Mouse (Mus musculus): ENCODE data around the gene Rrp9.

Gene Rrp9

DNA sequence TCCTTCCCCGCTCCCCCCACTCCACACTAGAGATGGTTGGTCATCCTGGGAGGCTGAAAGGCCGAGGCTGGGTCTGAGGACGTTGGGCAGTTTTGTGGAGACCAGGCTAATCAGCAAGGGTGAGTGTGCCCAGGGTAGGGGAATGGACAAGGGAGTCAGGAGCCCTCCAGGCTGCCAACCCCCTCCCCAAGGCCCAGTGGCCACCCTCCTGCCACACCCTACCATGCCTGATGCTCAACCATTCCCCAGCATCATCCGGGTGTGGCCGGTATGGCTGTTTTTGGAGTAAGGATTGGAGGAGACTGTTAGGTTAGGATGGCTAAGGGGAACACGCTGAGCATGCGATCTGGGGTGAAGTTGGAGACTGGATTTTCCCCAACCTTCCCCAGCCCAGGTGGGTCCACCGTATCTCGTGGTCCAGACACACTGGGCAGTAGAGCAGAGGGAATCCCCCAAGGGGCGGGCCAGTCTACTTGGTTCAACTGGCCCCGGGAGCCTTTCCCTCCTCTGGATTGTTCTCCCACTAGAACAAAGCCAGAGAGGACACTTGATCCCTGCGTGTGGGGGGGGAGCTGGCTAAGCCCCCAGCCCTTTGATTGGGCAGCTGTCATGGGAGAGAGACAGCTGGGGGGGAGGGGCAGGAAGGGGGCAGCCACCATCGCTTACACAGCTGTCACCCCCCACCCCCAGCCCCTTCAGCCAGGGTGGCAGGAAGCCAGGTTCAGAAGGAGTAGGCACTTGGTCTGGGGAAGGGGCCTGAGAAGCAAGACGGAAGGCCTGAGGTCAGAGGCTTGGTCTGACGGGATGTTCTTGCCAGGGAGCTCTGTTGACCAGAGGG is 19.2 kb upstream of the Rrp9 start:
- DNase-seq (ENCODE audit: low read depth, low spot score): no peak

- no peak for DNase-seq (ENCODE audit: low read depth, low spot score)
Observed at GRCm38 (mm10) chr9:106457163-106457559, 18.6 kb upstream of the Rrp9 start.

- DNase-seq (ENCODE audit: low read depth, low spot score): no peak
Observed at GRCm38 (mm10) chr9:106457920-106458319, 17.8 kb upstream of the Rrp9 start.

DNA sequence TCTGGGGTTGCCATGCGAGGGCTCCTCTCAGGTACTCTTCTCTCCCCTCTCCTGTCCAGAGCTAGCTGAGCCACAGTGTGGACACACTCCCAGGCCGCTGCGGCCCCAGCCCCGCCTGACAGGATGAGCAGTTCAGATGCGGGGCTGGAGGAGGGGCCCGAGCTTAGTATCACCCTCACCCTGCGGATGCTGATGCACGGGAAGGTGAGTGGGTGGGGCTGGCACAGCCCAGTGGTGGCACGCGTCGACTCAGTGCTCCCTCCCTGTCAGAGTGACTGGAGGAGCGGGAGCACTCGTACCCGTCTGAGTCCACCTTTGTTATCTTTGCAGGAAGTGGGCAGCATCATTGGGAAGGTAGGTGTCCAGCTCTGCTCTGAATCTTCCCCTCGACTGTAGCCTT is 15.8 kb upstream of the Rrp9 start:
- no peak for DNase-seq (ENCODE audit: low read depth, low spot score)

GRCm38 (mm10) chr9:106460401-106461025 is 15.2 kb upstream of the Rrp9 start:
- DNase-seq (ENCODE audit: low read depth, low spot score): no peak

DNA sequence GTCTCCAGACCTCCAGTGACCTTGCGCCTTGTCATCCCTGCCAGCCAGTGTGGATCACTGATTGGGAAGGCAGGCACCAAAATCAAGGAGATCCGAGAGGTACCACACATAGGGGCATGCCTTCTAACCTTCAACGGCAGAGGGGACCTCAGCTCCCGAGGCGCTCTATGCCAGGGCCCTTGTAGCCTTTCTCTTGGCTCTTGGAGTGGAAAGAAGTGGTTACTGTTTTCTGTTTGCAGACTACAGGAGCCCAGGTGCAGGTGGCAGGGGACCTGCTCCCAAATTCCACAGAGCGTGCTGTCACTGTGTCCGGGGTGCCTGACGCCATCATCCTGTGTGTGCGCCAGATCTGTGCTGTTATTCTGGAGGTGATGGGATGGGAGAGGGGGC is 14.7 kb upstream of the Rrp9 start:
- no peak for DNase-seq (ENCODE audit: low read depth, low spot score)

- DNase-seq (ENCODE audit: low read depth, low spot score): no peak
Observed at GRCm38 (mm10) chr9:106461641-106462429, 13.9 kb upstream of the Rrp9 start.

GRCm38 (mm10) chr9:106462430-106462800 is 13.3 kb upstream of the Rrp9 start:
- DNase-seq (ENCODE audit: low read depth, low spot score): no peak

GRCm38 (mm10) chr9:106463122-106464063 is 12.4 kb upstream of the Rrp9 start:
- DNase-seq (ENCODE audit: low read depth, low spot score): no peak

- no peak for DNase-seq (ENCODE audit: low read depth, low spot score)
Observed at GRCm38 (mm10) chr9:106464751-106465541, 10.8 kb upstream of the Rrp9 start.

GRCm38 (mm10) chr9:106465571-106466200 is 10.1 kb upstream of the Rrp9 start, which contains the start of gene Gpr62:
Gene Gpr62 (minus strand): TSS chr9:106465938.
- no peak for DNase-seq (ENCODE audit: low read depth, low spot score)

DNA sequence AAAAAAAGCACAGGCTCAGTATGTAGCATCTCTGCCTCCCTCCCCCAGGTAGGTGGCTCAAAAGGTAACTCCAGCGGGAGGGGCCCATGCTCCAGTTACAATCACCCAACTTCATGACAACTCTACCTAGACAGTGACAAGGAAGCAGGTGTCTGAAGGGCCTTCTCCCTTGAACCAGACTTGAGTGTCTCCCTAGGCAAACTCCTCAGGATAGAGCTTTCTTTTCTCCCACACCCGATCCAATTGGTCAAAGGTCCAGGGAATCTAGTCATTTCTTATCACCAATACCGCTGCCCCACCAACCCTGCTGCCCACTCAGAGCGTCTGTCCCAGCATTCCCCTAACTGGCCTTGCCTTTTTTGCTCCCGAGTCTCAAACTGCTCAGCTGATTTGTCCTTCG is 9.0 kb upstream of the Rrp9 start:
- DNase-seq (ENCODE audit: low read depth, low spot score): no peak

DNA sequence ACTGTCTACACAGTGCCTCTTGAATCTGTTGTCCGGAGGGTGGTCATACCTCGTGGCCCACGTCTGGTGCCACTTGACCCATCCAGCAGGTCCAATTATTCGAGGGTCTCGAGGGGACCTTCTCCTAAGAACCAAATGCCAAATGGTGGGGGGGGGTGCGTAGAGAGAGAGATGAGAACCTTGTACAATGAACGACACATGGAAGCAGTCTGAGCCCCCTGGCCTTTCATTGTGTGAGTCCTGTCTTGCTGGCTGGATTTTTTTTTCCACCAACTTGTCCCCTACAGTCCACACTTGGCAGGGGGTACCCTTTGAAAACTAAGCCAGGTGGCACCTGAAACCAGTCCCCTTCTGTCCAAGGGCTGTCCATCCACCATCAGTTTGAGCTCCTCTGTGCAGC is 8.0 kb upstream of the Rrp9 start:
- no peak for DNase-seq (ENCODE audit: low read depth, low spot score)

- no peak for DNase-seq (ENCODE audit: low read depth, low spot score)
Observed at GRCm38 (mm10) chr9:106469317-106469716, 6.4 kb upstream of the Rrp9 start.

DNA sequence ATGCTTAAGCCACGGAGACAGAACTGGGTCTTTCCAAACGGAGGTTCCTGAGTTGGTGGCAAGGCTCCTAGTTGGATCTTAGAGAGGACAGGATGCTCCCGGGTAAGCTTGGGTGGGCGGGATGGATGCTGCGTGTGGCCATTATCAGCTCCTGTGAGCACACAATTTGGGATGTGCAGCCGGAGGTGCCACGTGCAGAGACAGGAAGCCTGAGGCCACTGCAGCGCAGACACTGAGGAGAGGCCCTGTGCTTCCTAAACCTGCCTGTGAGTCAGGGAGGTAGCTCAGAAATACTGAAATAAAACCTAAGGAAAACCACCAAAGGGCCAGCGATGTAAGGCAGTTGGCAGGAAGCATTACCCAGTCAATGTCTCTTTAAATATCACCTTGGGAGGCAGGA is 6.0 kb upstream of the Rrp9 start:
- no peak for DNase-seq (ENCODE audit: low read depth, low spot score)

GRCm38 (mm10) chr9:106470991-106471750 is 4.6 kb upstream of the Rrp9 start:
- no peak for DNase-seq (ENCODE audit: low read depth, low spot score)

- DNase-seq (ENCODE audit: low read depth, low spot score): no peak
Observed at GRCm38 (mm10) chr9:106471892-106472291, 3.9 kb upstream of the Rrp9 start.

DNA sequence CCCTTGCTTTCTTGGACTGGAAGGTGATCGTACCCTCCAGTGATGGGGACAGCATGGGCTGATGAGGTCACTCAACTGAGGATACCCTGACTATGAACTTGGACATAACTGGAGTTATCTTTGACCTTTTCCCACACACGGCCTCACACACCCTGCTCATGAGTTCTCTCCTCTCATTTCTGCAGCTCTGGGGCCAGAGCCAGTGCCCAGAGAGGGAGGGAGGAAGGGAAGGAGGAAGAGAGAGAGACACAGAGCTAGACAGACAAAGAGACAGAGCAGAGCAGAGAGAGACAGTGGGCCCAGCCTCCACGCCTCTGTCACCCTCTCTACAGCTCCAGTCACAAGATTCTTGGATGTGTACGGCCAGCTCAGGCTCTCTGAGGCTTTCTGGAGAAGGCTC is 3.4 kb upstream of the Rrp9 start:
- DNase-seq (ENCODE audit: low read depth, low spot score): no peak

GRCm38 (mm10) chr9:106473081-106473752 is 2.5 kb upstream of the Rrp9 start:
- DNase-seq (ENCODE audit: low read depth, low spot score): no peak
